8 mouse cellular contexts compared by ENCODE assay signal in genomic region chr16:43334411-43335150, GRCm38 (mm10).
A peak's percentile ranks its signal among the peaks of the same experiment; 100 is the strongest.
DNase-seq lines count a peak whose midpoint lies in the region; ATAC-seq and TF ChIP-seq lines count a peak whose summit lies in the region.

No protein-coding gene starts in this region.

- WGBS in liver, adult 2 months = 16% methylated on average over 11 of the region's 11 CpGs
- 56% methylated on average over 11 of the region's 11 CpGs for WGBS in hindbrain, embryonic 11.5 days

- H3K36me3 ChIP-seq in liver, adult 2 months (ENCODE audit: control insufficient read depth, insufficient read depth, low read length) = no peaks in the 10 kb centered on the region
- H3K36me3 ChIP-seq in hindbrain, embryonic 11.5 days (ENCODE audit: control insufficient read depth, insufficient read depth, low read length) = no peaks in the 10 kb centered on the region

- no peak for ATAC-seq in hindbrain, embryonic 11.5 days (ENCODE audit: low FRiP score)

- H3K27me3 ChIP-seq in liver, adult 2 months (ENCODE audit: control insufficient read depth, insufficient read depth, low read length) = no peaks in the 10 kb centered on the region
- H3K27me3 ChIP-seq in hindbrain, embryonic 11.5 days (ENCODE audit: control insufficient read depth, insufficient read depth, low read length) = no peaks in the 10 kb centered on the region

- TF ChIP-seq CTCF in liver, adult 2 months (IDR thresholded peaks at IDR 0.05; ENCODE audit: low read depth, low read length) = no peak
- TF ChIP-seq CTCF in cortical plate, adult 2 months (IDR thresholded peaks at IDR 0.05; ENCODE audit: extremely low read depth, insufficient read depth, low read length) = no peak

- H3K4me3 ChIP-seq in liver, adult 2 months (ENCODE audit: insufficient read depth, low read depth, low read length) = no peak overlapping the region
- no peak overlapping the region for H3K4me3 ChIP-seq in cortical plate, adult 2 months (ENCODE audit: insufficient read depth, low read length)
- H3K4me3 ChIP-seq in hindbrain, embryonic 11.5 days (ENCODE audit: low read depth, low read length) = no peak overlapping the region

- no peak overlapping the region for H3K4me2 ChIP-seq in hindbrain, embryonic 11.5 days (replicated peaks; ENCODE audit: low read depth, low read length)

- H3K4me1 ChIP-seq in liver, adult 2 months (ENCODE audit: control insufficient read depth, insufficient read depth, low read length) = peaks cover 20% of the 10 kb centered on the region
- H3K4me1 ChIP-seq in cortical plate, adult 2 months (ENCODE audit: control insufficient read depth, insufficient read depth, low read length) = peaks cover 1% of the 10 kb centered on the region; the same call in 1 of the 2 replicates
- no peaks in the 10 kb centered on the region for H3K4me1 ChIP-seq in hindbrain, embryonic 11.5 days (replicated peaks; ENCODE audit: control insufficient read depth, insufficient read depth, low read length)

- peak; percentile 67 for DNase-seq in liver, adult 2 months (ENCODE audit: extremely low read depth, low read depth, low spot score)
- no peak for DNase-seq in liver
- peak; percentile 64 for DNase-seq in heart, adult 8-10 months (ENCODE audit: low spot score)
- DNase-seq in kidney, postnatal 14 days = peak; percentile 68
- peak; percentile 23 for DNase-seq in right cerebral cortex, postnatal 14 days
- DNase-seq in spleen, postnatal 14 days (ENCODE audit: low spot score in 2 of 2) = no peak
- DNase-seq in hindbrain, embryonic 11.5 days (ENCODE audit: low spot score) = no peak

- TF ChIP-seq POLR2A in liver, adult 2 months (IDR thresholded peaks at IDR 0.05; ENCODE audit: extremely low read depth, insufficient read depth, low read length) = no peak
- no peak for TF ChIP-seq POLR2A in cortical plate, adult 2 months (IDR thresholded peaks at IDR 0.05; ENCODE audit: extremely low read depth, insufficient read depth, low read length)

- H3K9me3 ChIP-seq in hindbrain, embryonic 11.5 days (ENCODE audit: control insufficient read depth, low read length) = no peaks in the 10 kb centered on the region

- peaks cover 6% of the 10 kb centered on the region; the same call in 1 of the 2 replicates for H3K79me2 ChIP-seq in liver, adult 2 months (ENCODE audit: control insufficient read depth, insufficient read depth, low read length)

- H3K9ac ChIP-seq in liver, adult 2 months (ENCODE audit: low read depth, low read length) = peak overlapping the region; percentile 68
- H3K9ac ChIP-seq in hindbrain, embryonic 11.5 days (ENCODE audit: low read depth, low read length) = no peak overlapping the region

- H3K27ac ChIP-seq in liver, adult 2 months (replicated peaks; ENCODE audit: insufficient read depth, low read depth, low read length) = peak overlapping the region; percentile 100
- peak overlapping the region; percentile 65; the same call in 1 of the 2 replicates for H3K27ac ChIP-seq in cortical plate, adult 2 months (ENCODE audit: insufficient read depth, low read length)
- H3K27ac ChIP-seq in hindbrain, embryonic 11.5 days (ENCODE audit: low read depth, low read length) = no peak overlapping the region

Comparison
In these comparisons a context has a peak if more than half of its experiments do, and no peak if none do; other contexts are left out.
1. DNase-seq: peak in liver, adult 2 months (single experiment), heart, adult 8-10 months (single experiment), kidney, postnatal 14 days (single experiment) and right cerebral cortex, postnatal 14 days (single experiment); none in liver (single experiment), spleen, postnatal 14 days (0 of 2) and hindbrain, embryonic 11.5 days (single experiment).